In genomic region chr2:106256012-106256411, GRCm38 (mm10) we compare ENCODE assay signal across 17 mouse cellular contexts.
DNase-seq lines count a peak whose midpoint lies in the region; ATAC-seq and TF ChIP-seq lines count a peak whose summit lies in the region.
"Had no signal": no experiment of that assay in that cellular context is flagged by ENCODE, and none has a peak within 500 bp of the region (broad histone marks: within the 10 kb centered on the region; RNA-seq: fewer than 3 reads in every experiment).

No protein-coding gene starts in this region.

- H3K4me1 ChIP-seq in hindbrain, embryonic 10.5 days (replicated peaks): peaks cover 5% of the 10 kb centered on the region
- H3K4me1 ChIP-seq in midbrain, embryonic 15.5 days: peaks cover 5% of the 10 kb centered on the region; the same call in 1 of the 2 replicates

- DNase-seq in cerebellum, postnatal 36 days: peak; percentile 5 to 12
- no peak for DNase-seq in cerebellum, adult 18-20 months
- DNase-seq in Patski (ENCODE audit: low read depth, low spot score): no peak
- DNase-seq in hindbrain, embryonic 10.5 days (ENCODE audit: low spot score): peak; percentile 17
- no peak for DNase-seq in right cerebral cortex, postnatal 14 days
- no peak for DNase-seq in left cerebral cortex, adult 11 months (ENCODE audit: low spot score)
- DNase-seq: adrenal gland, postnatal 14 days; B cell, adult 2 months; cerebellum, adult 8-10 months; heart, adult 18-20 months; layer of hippocampus, adult 9-11 months; spleen, adult 18-20 months; thymus, adult 2 months had no signal

- no peak overlapping the region for H3K27ac ChIP-seq in hindbrain, embryonic 10.5 days
- H3K27ac ChIP-seq in midbrain, embryonic 15.5 days: no peak overlapping the region
- H3K27ac ChIP-seq: limb, embryonic 12.5 days had no signal

- in situ Hi-C loops in Patski (cut with MboI; ENCODE audit: low pct_unique_long_range_greater_than_20kb): no loop called here

- no peak for TF ChIP-seq CTCF in Patski (IDR thresholded peaks at IDR 0.05)

- WGBS in hindbrain, embryonic 10.5 days: 49% methylated on average over 12 of the region's 12 CpGs
- 19% methylated on average over 12 of the region's 12 CpGs for WGBS in midbrain, embryonic 15.5 days

- POLR2A ChIA-PET in Patski (lab: Charles Lee): interaction anchor here (0.6 kb wide), 1 partner anchor 201 kb away, joined by 3 read pairs; no protein-coding TSS in a partner anchor

- H3K36me3 ChIP-seq in hindbrain, embryonic 10.5 days: no peaks in the 10 kb centered on the region
- no peaks in the 10 kb centered on the region for H3K36me3 ChIP-seq in midbrain, embryonic 15.5 days (replicated peaks)
- H3K36me3 ChIP-seq: limb, embryonic 12.5 days had no signal

- H3K9ac ChIP-seq in midbrain, embryonic 15.5 days: no peak overlapping the region
- H3K9ac ChIP-seq: limb, embryonic 12.5 days had no signal

- H3K9me3 ChIP-seq in hindbrain, embryonic 10.5 days: no peaks in the 10 kb centered on the region
- H3K9me3 ChIP-seq in midbrain, embryonic 15.5 days: no peaks in the 10 kb centered on the region
- H3K9me3 ChIP-seq: limb, embryonic 12.5 days had no signal

- H3K4me3 ChIP-seq in hindbrain, embryonic 10.5 days: no peak overlapping the region
- H3K4me3 ChIP-seq in midbrain, embryonic 15.5 days: no peak overlapping the region
- H3K4me3 ChIP-seq: limb, embryonic 12.5 days had no signal

- peak; percentile 65 for ATAC-seq in Patski
- ATAC-seq in midbrain, embryonic 15.5 days (replicated peaks): peak; percentile 73; the same call in 1 of the 2 replicates
- ATAC-seq in granulocyte monocyte progenitor cell, adult 5-6 weeks (replicated peaks; ENCODE audit: poor library complexity, severe bottlenecking): no peak
- ATAC-seq: inflammation-experienced regulatory T-cells, adult 6 months had no signal

- H3K4me2 ChIP-seq in midbrain, embryonic 15.5 days: peak overlapping the region; percentile 15
- H3K4me2 ChIP-seq: limb, embryonic 12.5 days had no signal

- peaks cover 20% of the 10 kb centered on the region for H3K27me3 ChIP-seq in Patski
- no peaks in the 10 kb centered on the region for H3K27me3 ChIP-seq in hindbrain, embryonic 10.5 days (ENCODE audit: insufficient read depth, poor library complexity, severe bottlenecking)
- H3K27me3 ChIP-seq in midbrain, embryonic 15.5 days (replicated peaks): no peaks in the 10 kb centered on the region; the same call in 1 of the 2 replicates
- H3K27me3 ChIP-seq: limb, embryonic 12.5 days had no signal

- CTCF ChIA-PET in Patski (lab: Charles Lee): no interaction called here

Comparison
In these comparisons a context has a peak if more than half of its experiments do, and no peak if none do; other contexts are left out.
1. DNase-seq: peak in cerebellum, postnatal 36 days (2 of 2) and hindbrain, embryonic 10.5 days (single experiment); none in cerebellum, adult 18-20 months (0 of 2), Patski (single experiment), right cerebral cortex, postnatal 14 days (single experiment) and left cerebral cortex, adult 11 months (single experiment).